Mouse (Mus musculus): Measurements from ENCODE around the gene Rxrg. TPM values are rescaled to one million over a fixed set of nuclear protein-coding genes. Genes with fewer than 3 reads are reported as not detected.

Gene Rxrg
- polyA plus RNA-seq, 2 experiments, result 0.03 TPM; not detected in 1

GRCm38 (mm10) chr1:167625098-167625497 lies 26.9 kb downstream of the Rxrg start:
- ATAC-seq (ENCODE audit: insufficient read depth), result no peak
- 59% methylated on average over 3 of the region's 3 CpGs for WGBS (ENCODE audit: insufficient replicate concordance)

GRCm38 (mm10) chr1:167631765-167632164 lies 33.6 kb downstream of the Rxrg start:
- no peak overlapping the region for H3K4me2 ChIP-seq (ENCODE audit: low read depth)
- H3K9me3 ChIP-seq (ENCODE audit: control insufficient read depth, low read length), result no peaks in the 10 kb centered on the region
- DNase-seq (ENCODE audit: low read depth in 3 of 3, low spot score in 3 of 3), result no peak
- no peak for ATAC-seq (ENCODE audit: insufficient read depth)
- H3K9ac ChIP-seq (replicated peaks), result no peak overlapping the region
- no peaks in the 10 kb centered on the region for H3K27me3 ChIP-seq (ENCODE audit: control insufficient read depth, insufficient read depth, low read length)
- no peaks in the 10 kb centered on the region; a peak in 1 of 4 replicates for H3K4me1 ChIP-seq (replicated peaks; ENCODE audit: control insufficient read depth in 2 of 2, insufficient read depth in 2 of 2, low read length in 1 of 2)
- no peak overlapping the region for H3K27ac ChIP-seq
- H3K36me3 ChIP-seq (replicated peaks; ENCODE audit: control insufficient read depth, insufficient read depth, low read depth), result no peaks in the 10 kb centered on the region
- no peak overlapping the region for H3K4me3 ChIP-seq (ENCODE audit: insufficient read depth in 1 of 2, low read depth in 2 of 2, low read length in 2 of 2)
- TF ChIP-seq EP300 (IDR thresholded peaks at IDR 0.05; ENCODE audit: low read depth) (no peak), CTCF (IDR thresholded peaks at IDR 0.05; ENCODE audit: low read depth) (no peak)
- WGBS (ENCODE audit: insufficient replicate concordance), result 74% methylated on average over 6 of the region's 6 CpGs

More at GRCm38 (mm10) chr1:167625098-167625497, 26.9 kb downstream of the Rxrg start:
- H3K27ac ChIP-seq, result no peak overlapping the region
- no peak overlapping the region for H3K9ac ChIP-seq (replicated peaks)
- no peaks in the 10 kb centered on the region for H3K36me3 ChIP-seq (replicated peaks; ENCODE audit: control insufficient read depth, insufficient read depth, low read depth)
- no peak overlapping the region for H3K4me3 ChIP-seq (ENCODE audit: insufficient read depth in 1 of 2, low read depth in 2 of 2, low read length in 2 of 2)
- no peaks in the 10 kb centered on the region for H3K4me1 ChIP-seq (replicated peaks; ENCODE audit: control insufficient read depth in 2 of 2, insufficient read depth in 2 of 2, low read length in 1 of 2)
- H3K9me3 ChIP-seq (ENCODE audit: control insufficient read depth, low read length), result no peaks in the 10 kb centered on the region
- no peaks in the 10 kb centered on the region for H3K27me3 ChIP-seq (ENCODE audit: control insufficient read depth, insufficient read depth, low read length)
- no peak overlapping the region for H3K4me2 ChIP-seq (ENCODE audit: low read depth)
- no peak for TF ChIP-seq EP300 (IDR thresholded peaks at IDR 0.05; ENCODE audit: low read depth)
- no peak for DNase-seq (ENCODE audit: low read depth in 3 of 3, low spot score in 3 of 3)

- no peak overlapping the region for H3K9ac ChIP-seq (replicated peaks)
- no peak overlapping the region for H3K4me3 ChIP-seq (ENCODE audit: insufficient read depth in 1 of 2, low read depth in 2 of 2, low read length in 2 of 2)
- TF ChIP-seq EP300 (IDR thresholded peaks at IDR 0.05; ENCODE audit: low read depth) (no peak), CTCF (IDR thresholded peaks at IDR 0.05; ENCODE audit: low read depth) (no peak)
- H3K36me3 ChIP-seq (replicated peaks; ENCODE audit: control insufficient read depth, insufficient read depth, low read depth), result no peaks in the 10 kb centered on the region
- no peak overlapping the region for H3K4me2 ChIP-seq (ENCODE audit: low read depth)
- no peaks in the 10 kb centered on the region; a peak in 1 of 4 replicates for H3K4me1 ChIP-seq (replicated peaks; ENCODE audit: control insufficient read depth in 2 of 2, insufficient read depth in 2 of 2, low read length in 1 of 2)
- no peaks in the 10 kb centered on the region for H3K9me3 ChIP-seq (ENCODE audit: control insufficient read depth, low read length)
- ATAC-seq (ENCODE audit: insufficient read depth), result no peak
- DNase-seq (ENCODE audit: low read depth in 3 of 3, low spot score in 3 of 3), result no peak
- no peak overlapping the region for H3K27ac ChIP-seq
- H3K27me3 ChIP-seq (ENCODE audit: control insufficient read depth, insufficient read depth, low read length), result no peaks in the 10 kb centered on the region
- WGBS (ENCODE audit: insufficient replicate concordance), result 46% methylated on average over 12 of the region's 12 CpGs
These were observed 37.5 kb downstream of the Rxrg start for GRCm38 (mm10) chr1:167635702-167636101.

GRCm38 (mm10) chr1:167636948-167637347 lies 38.8 kb downstream of the Rxrg start:
- Histone ChIP-seq H3K36me3 (replicated peaks; ENCODE audit: control insufficient read depth, insufficient read depth, low read depth) (no peaks in the 10 kb centered on the region), H3K9me3 (ENCODE audit: control insufficient read depth, low read length) (no peaks in the 10 kb centered on the region), H3K4me2 (ENCODE audit: low read depth) (no peak overlapping the region), H3K4me3 (ENCODE audit: insufficient read depth in 1 of 2, low read depth in 2 of 2, low read length in 2 of 2) (no peak overlapping the region), H3K4me1 (replicated peaks; ENCODE audit: control insufficient read depth in 2 of 2, insufficient read depth in 2 of 2, low read length in 1 of 2) (no peaks in the 10 kb centered on the region; a peak in 1 of 4 replicates), H3K27ac (no peak overlapping the region), H3K9ac (replicated peaks) (no peak overlapping the region), H3K27me3 (ENCODE audit: control insufficient read depth, insufficient read depth, low read length) (no peaks in the 10 kb centered on the region)
- 3% methylated on average over 3 of the region's 3 CpGs for WGBS (ENCODE audit: insufficient replicate concordance)
- TF ChIP-seq EP300 (IDR thresholded peaks at IDR 0.05; ENCODE audit: low read depth) (no peak), CTCF (IDR thresholded peaks at IDR 0.05; ENCODE audit: low read depth) (peak; percentile 95)
- no peak for ATAC-seq (ENCODE audit: insufficient read depth)
- DNase-seq (ENCODE audit: low read depth in 3 of 3, low spot score in 3 of 3), result peak; percentile 20 to 40 (median 23)

GRCm38 (mm10) chr1:167638053-167638452 lies 39.9 kb downstream of the Rxrg start:
- no peaks in the 10 kb centered on the region; a peak in 1 of 4 replicates for H3K4me1 ChIP-seq (replicated peaks; ENCODE audit: control insufficient read depth in 2 of 2, insufficient read depth in 2 of 2, low read length in 1 of 2)
- 22% methylated on average over 13 of the region's 13 CpGs for WGBS (ENCODE audit: insufficient replicate concordance)
- TF ChIP-seq EP300 (IDR thresholded peaks at IDR 0.05; ENCODE audit: low read depth), result no peak
- peak; percentile 67 for TF ChIP-seq CTCF (IDR thresholded peaks at IDR 0.05; ENCODE audit: low read depth)
- no peak overlapping the region for H3K4me2 ChIP-seq (ENCODE audit: low read depth)
- H3K9me3 ChIP-seq (ENCODE audit: control insufficient read depth, low read length), result no peaks in the 10 kb centered on the region
- H3K4me3 ChIP-seq (ENCODE audit: insufficient read depth in 1 of 2, low read depth in 2 of 2, low read length in 2 of 2), result no peak overlapping the region
- DNase-seq (ENCODE audit: low read depth in 3 of 3, low spot score in 3 of 3), result peak in 1 of 3 experiments; percentile 24
- H3K27me3 ChIP-seq (ENCODE audit: control insufficient read depth, insufficient read depth, low read length), result no peaks in the 10 kb centered on the region
- H3K9ac ChIP-seq (replicated peaks), result no peak overlapping the region
- no peak for ATAC-seq (ENCODE audit: insufficient read depth)
- no peaks in the 10 kb centered on the region for H3K36me3 ChIP-seq (replicated peaks; ENCODE audit: control insufficient read depth, insufficient read depth, low read depth)
- no peak overlapping the region for H3K27ac ChIP-seq

Measured in liver, embryonic 14.5 days (tissue).